Mouse (Mus musculus): ENCODE measurements around the gene Reep3. TPM values are rescaled to one million over a fixed set of nuclear protein-coding genes. Genes with fewer than 3 reads are reported as not detected.
A peak's percentile ranks its signal among the peaks of the same experiment; 100 is the strongest.

The Reep3 gene
- polyA plus RNA-seq, 1 experiment from 2014 or later: 28.7 TPM

GRCm38 (mm10) chr10:67050766-67051165 lies 46.0 kb downstream of the Reep3 start:
- H3K9me3 ChIP-seq (ENCODE audit: control insufficient read depth, low read length): no peaks in the 10 kb centered on the region
- H3K27ac ChIP-seq (replicated peaks in 1 of 2; ENCODE audit: control insufficient read depth in 1 of 2, insufficient read depth in 1 of 2, low read depth in 2 of 2, low read length in 2 of 2): no peak overlapping the region
- no peaks in the 10 kb centered on the region for H3K36me3 ChIP-seq (ENCODE audit: control insufficient read depth, insufficient read depth, low read length)
- H3K4me1 ChIP-seq (ENCODE audit: control insufficient read depth in 2 of 2, insufficient read depth in 2 of 2, low read length in 2 of 2): peaks cover 16 to 40% of the 10 kb centered on the region in 2 experiments
- ATAC-seq (ENCODE audit: insufficient number of reproducible peaks, insufficient read depth, low FRiP score, low read depth): no peak
- no peaks in the 10 kb centered on the region for H3K27me3 ChIP-seq (ENCODE audit: control insufficient read depth, insufficient read depth, low read length)
- no peak overlapping the region for H3K9ac ChIP-seq (ENCODE audit: low read length)
- WGBS: 81% methylated on average over 7 of the region's 7 CpGs
- H3K4me3 ChIP-seq (ENCODE audit: control insufficient read depth in 1 of 2, insufficient read depth in 1 of 2, low read depth in 1 of 2, low read length in 2 of 2): no peak overlapping the region
- H3K4me2 ChIP-seq (ENCODE audit: low read length): no peak overlapping the region

- peaks cover 15 to 41% of the 10 kb centered on the region in 2 experiments for H3K4me1 ChIP-seq (ENCODE audit: control insufficient read depth in 2 of 2, insufficient read depth in 2 of 2, low read length in 2 of 2)
Observed at GRCm38 (mm10) chr10:67049621-67050020, 47.1 kb downstream of the Reep3 start.

GRCm38 (mm10) chr10:67048871-67049615 lies 47.7 kb downstream of the Reep3 start:
- Histone ChIP-seq H3K9ac (ENCODE audit: low read length) (no peak overlapping the region), H3K27ac (replicated peaks in 1 of 2; ENCODE audit: control insufficient read depth in 1 of 2, insufficient read depth in 1 of 2, low read depth in 2 of 2, low read length in 2 of 2) (no peak overlapping the region), H3K4me2 (ENCODE audit: low read length) (no peak overlapping the region), H3K4me3 (ENCODE audit: control insufficient read depth in 1 of 2, insufficient read depth in 1 of 2, low read depth in 1 of 2, low read length in 2 of 2) (no peak overlapping the region), H3K36me3 (ENCODE audit: control insufficient read depth, insufficient read depth, low read length) (no peaks in the 10 kb centered on the region), H3K9me3 (ENCODE audit: control insufficient read depth, low read length) (no peaks in the 10 kb centered on the region; the same call in 1 of the 2 replicates), H3K4me1 (ENCODE audit: control insufficient read depth in 2 of 2, insufficient read depth in 2 of 2, low read length in 2 of 2) (peaks cover 17 to 47% of the 10 kb centered on the region in 2 experiments), H3K27me3 (ENCODE audit: control insufficient read depth, insufficient read depth, low read length) (no peaks in the 10 kb centered on the region)
- ATAC-seq (ENCODE audit: insufficient number of reproducible peaks, insufficient read depth, low FRiP score, low read depth): no peak
- 83% methylated on average over 13 of the region's 13 CpGs for WGBS

More at GRCm38 (mm10) chr10:67049621-67050020, 47.1 kb downstream of the Reep3 start:
- no peak overlapping the region for H3K27ac ChIP-seq (replicated peaks in 1 of 2; ENCODE audit: control insufficient read depth in 1 of 2, insufficient read depth in 1 of 2, low read depth in 2 of 2, low read length in 2 of 2)
- no peak overlapping the region for H3K4me3 ChIP-seq (ENCODE audit: control insufficient read depth in 1 of 2, insufficient read depth in 1 of 2, low read depth in 1 of 2, low read length in 2 of 2)
- H3K9ac ChIP-seq (ENCODE audit: low read length): no peak overlapping the region
- no peak overlapping the region for H3K4me2 ChIP-seq (ENCODE audit: low read length)
- H3K9me3 ChIP-seq (ENCODE audit: control insufficient read depth, low read length): no peaks in the 10 kb centered on the region; the same call in 1 of the 2 replicates
- no peak for ATAC-seq (ENCODE audit: insufficient number of reproducible peaks, insufficient read depth, low FRiP score, low read depth)
- WGBS: 97% methylated on average over 7 of the region's 7 CpGs
- no peaks in the 10 kb centered on the region for H3K36me3 ChIP-seq (ENCODE audit: control insufficient read depth, insufficient read depth, low read length)
- no peaks in the 10 kb centered on the region for H3K27me3 ChIP-seq (ENCODE audit: control insufficient read depth, insufficient read depth, low read length)

- H3K27me3 ChIP-seq (ENCODE audit: control insufficient read depth, insufficient read depth, low read length): no peaks in the 10 kb centered on the region
- no peak overlapping the region for H3K4me3 ChIP-seq (ENCODE audit: control insufficient read depth in 1 of 2, insufficient read depth in 1 of 2, low read depth in 1 of 2, low read length in 2 of 2)
- H3K9me3 ChIP-seq (ENCODE audit: control insufficient read depth, low read length): no peaks in the 10 kb centered on the region; the same call in 1 of the 2 replicates
- no peak for ATAC-seq (ENCODE audit: insufficient number of reproducible peaks, insufficient read depth, low FRiP score, low read depth)
- H3K4me2 ChIP-seq (ENCODE audit: low read length): no peak overlapping the region
- H3K4me1 ChIP-seq (ENCODE audit: control insufficient read depth in 2 of 2, insufficient read depth in 2 of 2, low read length in 2 of 2): peaks cover 14 to 42% of the 10 kb centered on the region in 2 experiments
- H3K36me3 ChIP-seq (ENCODE audit: control insufficient read depth, insufficient read depth, low read length): no peaks in the 10 kb centered on the region
- H3K9ac ChIP-seq (ENCODE audit: low read length): no peak overlapping the region
- H3K27ac ChIP-seq (replicated peaks in 1 of 2; ENCODE audit: control insufficient read depth in 1 of 2, insufficient read depth in 1 of 2, low read depth in 2 of 2, low read length in 2 of 2): 0 out of 4 replicates have a peak overlapping the region, but pooled peaks of 1 of the 2 experiments have one; percentile 5
- WGBS: 86% methylated on average over 18 of the region's 18 CpGs
Observed at GRCm38 (mm10) chr10:67047712-67048645, 48.8 kb downstream of the Reep3 start.

GRCm38 (mm10) chr10:67045192-67045899 lies 51.4 kb downstream of the Reep3 start:
- ATAC-seq (ENCODE audit: insufficient number of reproducible peaks, insufficient read depth, low FRiP score, low read depth): no peak
- H3K4me2 ChIP-seq (ENCODE audit: low read length): peak overlapping the region; percentile 41
- H3K36me3 ChIP-seq (ENCODE audit: control insufficient read depth, insufficient read depth, low read length): no peaks in the 10 kb centered on the region
- H3K27ac ChIP-seq (replicated peaks in 1 of 2; ENCODE audit: control insufficient read depth in 1 of 2, insufficient read depth in 1 of 2, low read depth in 2 of 2, low read length in 2 of 2): peak overlapping the region; percentile 8 to 24; a peak in 1 of 4 replicates
- H3K4me3 ChIP-seq (ENCODE audit: control insufficient read depth in 1 of 2, insufficient read depth in 1 of 2, low read depth in 1 of 2, low read length in 2 of 2): no peak overlapping the region
- 0 out of 2 replicates have a peak overlapping the region, but pooled peaks have one; percentile 5 for H3K9ac ChIP-seq (ENCODE audit: low read length)
- H3K9me3 ChIP-seq (ENCODE audit: control insufficient read depth, low read length): no peaks in the 10 kb centered on the region; the same call in 1 of the 2 replicates
- no peaks in the 10 kb centered on the region for H3K27me3 ChIP-seq (ENCODE audit: control insufficient read depth, insufficient read depth, low read length)
- peaks cover 7 to 30% of the 10 kb centered on the region in 2 experiments; a peak in 3 of 4 replicates for H3K4me1 ChIP-seq (ENCODE audit: control insufficient read depth in 2 of 2, insufficient read depth in 2 of 2, low read length in 2 of 2)
- WGBS: 50% methylated on average over 12 of the region's 12 CpGs

- Histone ChIP-seq H3K9me3 (ENCODE audit: control insufficient read depth, low read length) (no peaks in the 10 kb centered on the region; the same call in 1 of the 2 replicates), H3K4me1 (ENCODE audit: control insufficient read depth in 2 of 2, insufficient read depth in 2 of 2, low read length in 2 of 2) (peaks cover 7 to 32% of the 10 kb centered on the region in 2 experiments), H3K4me2 (ENCODE audit: low read length) (no peak overlapping the region), H3K27ac (replicated peaks in 1 of 2; ENCODE audit: control insufficient read depth in 1 of 2, insufficient read depth in 1 of 2, low read depth in 2 of 2, low read length in 2 of 2) (no peak overlapping the region), H3K27me3 (ENCODE audit: control insufficient read depth, insufficient read depth, low read length) (no peaks in the 10 kb centered on the region), H3K9ac (ENCODE audit: low read length) (no peak overlapping the region), H3K4me3 (ENCODE audit: control insufficient read depth in 1 of 2, insufficient read depth in 1 of 2, low read depth in 1 of 2, low read length in 2 of 2) (no peak overlapping the region), H3K36me3 (ENCODE audit: control insufficient read depth, insufficient read depth, low read length) (no peaks in the 10 kb centered on the region)
- ATAC-seq (ENCODE audit: insufficient number of reproducible peaks, insufficient read depth, low FRiP score, low read depth): no peak
- 65% methylated on average over 5 of the region's 5 CpGs for WGBS
Observed at GRCm38 (mm10) chr10:67044346-67044745, 52.4 kb downstream of the Reep3 start.

- Histone ChIP-seq H3K9ac (ENCODE audit: low read length) (no peak overlapping the region), H3K4me3 (ENCODE audit: control insufficient read depth in 1 of 2, insufficient read depth in 1 of 2, low read depth in 1 of 2, low read length in 2 of 2) (no peak overlapping the region), H3K9me3 (ENCODE audit: control insufficient read depth, low read length) (no peaks in the 10 kb centered on the region; the same call in 1 of the 2 replicates), H3K36me3 (ENCODE audit: control insufficient read depth, insufficient read depth, low read length) (no peaks in the 10 kb centered on the region), H3K4me2 (ENCODE audit: low read length) (no peak overlapping the region), H3K4me1 (ENCODE audit: control insufficient read depth in 2 of 2, insufficient read depth in 2 of 2, low read length in 2 of 2) (peaks cover 14 to 40% of the 10 kb centered on the region in 2 experiments), H3K27me3 (ENCODE audit: control insufficient read depth, insufficient read depth, low read length) (no peaks in the 10 kb centered on the region), H3K27ac (replicated peaks in 1 of 2; ENCODE audit: control insufficient read depth in 1 of 2, insufficient read depth in 1 of 2, low read depth in 2 of 2, low read length in 2 of 2) (no peak overlapping the region)
- no peak for ATAC-seq (ENCODE audit: insufficient number of reproducible peaks, insufficient read depth, low FRiP score, low read depth)
- WGBS: 90% methylated on average over 7 of the region's 7 CpGs
Observed at GRCm38 (mm10) chr10:67043236-67043635, 53.5 kb downstream of the Reep3 start.

Data from heart, embryonic 14.5 days (tissue).